Mouse (Mus musculus): ENCODE measurements around the gene Cntnap2. TPM values are rescaled to one million over a fixed set of nuclear protein-coding genes. Genes with fewer than 3 reads are reported as not detected.

Cntnap2 gene
- polyA plus RNA-seq, 3 experiments from 2014 or later = not detected

- ATAC-seq = no peak
Measured at GRCm38 (mm10) chr6:45327952-45328485, 268.9 kb downstream of the Cntnap2 start.

DNA sequence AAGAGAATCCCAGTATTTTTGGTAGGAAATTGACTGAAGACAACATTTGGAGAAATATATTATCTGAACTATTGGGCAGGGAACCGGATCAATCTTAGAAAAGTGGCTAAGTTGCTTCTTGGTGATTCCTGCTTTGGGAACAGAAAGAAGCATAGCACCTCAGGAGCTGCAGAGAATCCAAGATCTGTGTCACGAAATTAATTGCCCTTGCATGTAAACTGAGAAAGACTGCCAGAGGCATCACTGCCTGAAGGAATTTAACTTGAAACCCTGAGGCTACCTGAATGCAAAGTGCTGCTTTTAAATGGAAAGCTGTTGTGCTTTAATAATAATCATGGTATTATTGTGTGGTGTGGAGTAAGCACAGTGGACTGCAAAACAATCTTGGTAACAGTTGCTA, 286.2 kb downstream of the Cntnap2 start:
- no peak for ATAC-seq

DNA sequence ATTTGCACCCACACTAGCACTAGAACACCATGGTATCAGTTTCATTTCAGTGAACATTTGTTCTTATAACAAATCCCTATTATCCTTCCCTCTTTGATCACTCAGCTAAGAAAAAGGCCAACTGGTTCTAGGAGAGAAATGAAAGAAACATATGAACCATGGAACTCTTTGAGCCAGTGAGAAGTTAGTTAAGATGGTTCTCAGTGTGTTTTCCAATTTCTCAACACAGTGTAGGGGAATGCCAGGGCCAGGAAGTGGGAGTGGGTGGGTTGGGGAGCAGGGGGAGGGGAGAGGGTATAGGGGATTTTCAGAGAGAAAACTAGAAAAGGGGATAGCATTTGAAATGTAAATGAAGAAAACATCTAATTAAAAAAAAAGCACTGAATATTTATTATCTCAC, 286.8 kb downstream of the Cntnap2 start:
- ATAC-seq = no peak

GRCm38 (mm10) chr6:45366442-45366841, 307.3 kb downstream of the Cntnap2 start:
- ATAC-seq = no peak

GRCm38 (mm10) chr6:45381126-45381525, 322.0 kb downstream of the Cntnap2 start:
- ATAC-seq = no peak

DNA sequence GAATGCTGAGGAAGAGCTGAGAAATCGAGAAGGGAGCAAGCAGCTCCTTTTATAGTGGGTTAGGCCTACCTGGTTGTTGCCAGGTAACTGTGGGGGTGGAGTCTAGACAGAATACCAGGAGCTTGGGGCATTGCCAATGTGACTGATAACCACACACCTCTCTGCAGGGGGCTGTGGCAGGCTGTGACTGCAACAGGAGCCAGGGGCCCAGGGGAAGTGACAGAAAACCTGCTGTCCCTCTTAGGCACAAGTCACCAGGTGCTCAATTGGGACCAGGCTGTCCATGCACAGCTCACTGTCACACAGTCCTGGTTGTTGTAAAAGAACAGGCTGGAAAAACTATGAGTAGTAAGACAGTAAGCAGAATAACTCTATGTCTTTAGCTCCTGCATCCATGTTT, 329.9 kb downstream of the Cntnap2 start:
- ATAC-seq = no peak

DNA sequence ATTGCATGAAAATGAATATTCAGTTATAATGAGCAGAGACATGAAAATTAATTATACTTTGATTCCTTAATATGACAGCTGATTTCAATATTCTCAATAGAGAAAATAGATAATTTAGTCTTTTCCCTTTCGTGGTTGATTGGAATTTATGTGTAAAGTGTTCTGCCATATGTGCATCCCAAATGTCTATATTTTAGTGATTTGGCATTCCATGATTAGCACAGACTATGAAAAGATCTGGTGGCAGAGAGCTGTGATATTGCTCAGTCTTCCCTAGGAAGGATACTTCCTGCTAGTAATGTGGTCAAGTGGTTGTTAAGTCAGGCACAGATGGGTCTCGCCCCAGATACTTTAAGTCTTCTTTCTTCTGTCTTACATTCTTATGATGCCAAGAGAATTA, 354.5 kb downstream of the Cntnap2 start:
- no peak for ATAC-seq

DNA sequence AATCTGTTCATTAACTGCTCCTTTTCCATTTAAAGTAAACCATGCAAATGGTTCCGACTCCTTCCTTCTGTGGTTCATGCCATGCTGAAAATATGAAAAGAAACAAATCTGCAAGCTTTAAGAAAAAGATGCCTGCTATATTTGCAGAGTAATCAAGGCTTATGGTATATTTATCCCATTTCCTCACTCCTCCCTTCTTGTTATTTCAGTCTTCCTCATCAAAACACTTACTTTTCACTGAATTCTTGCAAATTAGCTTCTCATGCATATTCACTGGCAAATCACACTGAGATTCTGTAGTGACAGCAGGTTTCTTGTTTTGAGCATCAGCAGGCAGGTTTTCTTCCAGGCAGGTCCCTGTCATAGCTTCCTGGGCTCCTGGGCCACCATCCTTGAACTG, 396.3 kb downstream of the Cntnap2 start:
- no peak for ATAC-seq

- no peak for ATAC-seq
Measured at GRCm38 (mm10) chr6:45518221-45518620, 459.1 kb downstream of the Cntnap2 start.

- no peak for ATAC-seq
Measured at GRCm38 (mm10) chr6:45536999-45537398, 477.8 kb downstream of the Cntnap2 start.

- no peak for ATAC-seq
Measured at GRCm38 (mm10) chr6:45544319-45544875, 485.2 kb downstream of the Cntnap2 start.

- no peak for ATAC-seq
Measured at GRCm38 (mm10) chr6:45559724-45560123, 500.6 kb downstream of the Cntnap2 start.

DNA sequence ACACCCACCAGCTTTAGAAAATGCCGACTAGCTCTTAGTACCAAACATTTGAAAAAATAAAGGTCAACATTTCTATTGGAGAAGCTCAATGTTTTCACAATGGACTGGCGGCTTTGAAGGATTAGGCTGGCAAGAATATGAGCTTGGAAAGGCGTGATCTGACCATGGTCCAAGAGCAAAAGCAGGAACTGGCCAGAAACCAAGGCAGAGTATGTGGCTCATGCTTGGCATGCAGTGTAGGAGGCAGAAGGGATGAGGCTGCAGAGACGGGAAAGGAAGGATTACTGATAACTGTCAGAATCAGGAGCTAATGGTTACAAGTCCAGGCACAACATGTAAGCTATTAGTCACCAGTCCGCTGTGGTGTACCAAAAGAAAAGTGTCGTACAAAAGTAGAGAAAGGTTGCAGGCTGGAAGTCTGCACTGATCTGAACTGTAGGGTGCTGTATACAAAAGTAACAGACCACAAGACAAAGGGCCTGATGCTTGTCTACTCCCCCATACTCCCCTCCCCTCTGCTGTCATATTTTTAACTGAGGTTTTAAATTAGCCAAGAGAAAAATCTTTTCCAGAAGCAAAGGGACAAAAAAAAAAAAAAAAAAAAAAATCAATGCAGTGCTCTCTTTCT, 525.4 kb downstream of the Cntnap2 start:
- no peak for ATAC-seq

GRCm38 (mm10) chr6:45589084-45589483, 529.9 kb downstream of the Cntnap2 start:
- ATAC-seq = no peak

- ATAC-seq = no peak
Measured at GRCm38 (mm10) chr6:45647017-45647416, 587.9 kb downstream of the Cntnap2 start.

DNA sequence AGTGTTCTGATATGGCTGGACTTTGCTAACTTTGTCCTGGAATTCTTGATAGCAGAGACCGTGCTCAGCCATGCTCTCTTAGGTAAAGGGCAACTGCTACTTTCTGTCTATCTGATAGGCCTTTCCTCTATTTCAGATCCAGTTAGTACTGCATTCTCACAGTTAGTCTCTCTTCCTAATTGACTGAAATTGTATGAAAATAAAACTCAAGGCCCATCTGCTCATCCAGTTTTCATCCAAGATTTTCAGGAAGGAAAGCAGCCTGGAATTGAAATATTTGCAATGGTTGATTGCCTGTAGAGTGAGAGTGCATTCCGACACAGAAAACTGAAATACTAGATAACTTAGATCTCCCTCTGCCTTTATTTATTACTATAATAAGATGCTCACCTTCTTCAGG, 589.3 kb downstream of the Cntnap2 start:
- ATAC-seq = no peak

DNA sequence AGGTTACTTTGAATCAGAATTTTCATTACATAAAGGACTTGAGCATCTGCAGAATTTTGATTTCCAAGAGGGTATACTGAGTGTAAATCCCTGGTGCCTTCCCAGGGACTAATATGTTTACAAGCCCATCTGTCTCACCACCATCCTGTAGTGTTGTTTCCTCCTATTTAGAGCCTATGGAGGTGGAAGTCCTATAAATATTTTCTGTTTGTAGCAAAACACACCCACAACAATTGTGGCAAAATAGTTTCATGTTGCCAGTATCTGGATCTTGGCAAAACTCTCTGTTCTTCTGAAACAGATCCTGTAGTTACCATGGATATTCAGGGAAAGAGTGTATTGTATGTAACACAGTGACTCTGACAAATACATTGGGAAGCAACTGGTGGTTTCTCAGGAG, 641.1 kb downstream of the Cntnap2 start:
- no peak for ATAC-seq

- no peak for ATAC-seq
Measured at GRCm38 (mm10) chr6:45791612-45792011, 732.5 kb downstream of the Cntnap2 start.

DNA sequence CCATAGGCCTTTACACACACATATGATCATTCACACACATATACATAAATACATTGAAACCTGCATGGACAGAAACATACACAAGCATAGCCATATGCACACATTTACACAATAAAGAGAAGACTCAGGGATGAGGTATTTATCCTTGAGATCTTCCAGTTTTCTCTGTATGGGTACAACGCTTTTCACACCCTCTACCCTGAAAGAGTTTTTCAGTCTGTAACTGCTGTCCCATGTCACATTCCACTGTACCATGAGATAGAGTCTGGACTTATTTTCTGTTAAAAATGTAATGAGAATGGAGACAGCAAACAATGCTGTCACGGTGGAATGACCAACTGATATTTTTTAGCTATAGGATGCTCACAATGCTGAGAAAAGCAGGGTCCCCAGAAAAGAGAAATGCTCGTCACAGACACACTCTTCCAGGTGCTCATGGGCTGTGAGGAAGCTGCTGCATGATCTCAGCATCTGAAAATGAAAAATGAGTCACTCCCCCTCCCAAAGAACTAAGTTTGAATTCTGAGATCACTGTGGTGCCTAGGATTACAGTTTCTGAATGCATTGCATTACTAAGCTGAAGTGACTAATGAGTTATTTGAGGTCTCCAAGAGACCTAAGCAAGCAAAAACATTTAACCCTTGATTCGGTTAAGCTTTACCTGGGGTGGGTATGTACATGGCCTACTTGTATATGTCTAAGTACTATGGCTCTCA, 782.6 kb downstream of the Cntnap2 start:
- no peak for ATAC-seq

DNA sequence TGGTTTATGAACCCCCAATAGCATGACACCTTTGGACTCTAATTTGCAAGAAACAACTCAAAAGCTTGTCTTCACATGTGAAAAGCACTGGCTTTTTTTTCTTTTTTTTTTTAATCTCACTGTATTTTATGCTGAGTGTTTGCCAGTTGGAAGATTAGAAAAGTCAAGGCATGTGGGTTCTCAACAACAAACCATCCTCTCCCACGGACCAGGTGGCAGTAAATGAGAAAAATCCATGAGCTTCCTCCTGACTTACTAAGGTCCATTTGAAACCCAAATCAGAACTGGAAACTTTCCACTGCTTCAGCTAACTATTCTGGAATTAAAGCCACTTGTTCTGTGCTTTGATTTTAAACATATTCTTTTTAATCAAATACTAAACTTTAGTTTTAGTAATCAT, 784.6 kb downstream of the Cntnap2 start:
- no peak for ATAC-seq

GRCm38 (mm10) chr6:45871409-45871992, 812.3 kb downstream of the Cntnap2 start:
- no peak for ATAC-seq

DNA sequence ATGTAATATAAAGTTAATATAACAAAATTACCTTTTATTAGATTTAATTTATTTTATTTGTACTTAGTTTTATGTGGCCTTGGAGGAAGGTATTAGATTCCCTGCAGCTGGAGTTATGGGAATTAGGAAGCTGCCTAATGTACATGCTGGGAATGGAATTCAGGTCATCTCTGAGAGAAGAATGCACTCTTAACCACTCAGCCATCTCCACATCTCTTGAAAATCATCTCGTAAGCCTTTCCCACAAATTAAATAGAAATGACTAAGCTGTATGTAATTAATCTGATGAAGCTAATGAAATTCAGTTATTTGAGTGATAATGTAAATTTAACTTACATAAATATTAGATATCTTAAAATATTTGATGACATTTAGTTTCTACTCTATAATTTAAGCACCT, 826.3 kb downstream of the Cntnap2 start:
- ATAC-seq = no peak

DNA sequence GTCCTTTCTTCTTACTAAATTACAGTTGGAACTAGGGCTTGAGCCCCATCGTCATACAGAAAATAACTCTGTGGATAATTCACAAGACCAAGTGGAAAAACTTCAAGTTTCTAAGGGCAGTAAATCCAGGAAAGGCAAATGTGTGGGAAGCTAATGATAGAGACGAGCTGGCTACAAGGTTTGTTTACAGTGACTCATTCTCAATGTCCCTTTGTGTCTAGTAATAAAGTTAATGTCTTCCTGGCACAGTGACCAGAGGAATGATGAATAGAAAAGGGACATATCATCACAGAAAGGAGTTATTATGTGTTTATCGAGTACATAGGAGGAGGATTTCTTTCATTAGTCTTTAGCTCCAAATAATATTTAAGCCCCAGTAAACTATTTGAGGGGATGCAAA, 828.7 kb downstream of the Cntnap2 start:
- ATAC-seq = no peak

GRCm38 (mm10) chr6:45938263-45938662, 879.1 kb downstream of the Cntnap2 start:
- no peak for ATAC-seq
